Mouse (Mus musculus) midbrain, embryonic 16.5 days (tissue): ENCODE measurements around the gene Pmepa1. TPM values are rescaled to one million over a fixed set of nuclear protein-coding genes. Genes with fewer than 3 reads are reported as not detected.

ENCODE experiments used
- ATAC-seq: fragments of 200-750 bp; cut with Nextera tagmentation; 2 replicates; pipeline ENCODE4 v1.8.0; 2017; ENCODE audit warnings: moderate TSS enrichment
- H3K27ac ChIP-seq: fragments of 300-500 bp; sonication (generic); 2 replicates; pipeline ENCODE4 v1.5.1; 2014; ENCODE audit warnings: mild to moderate bottlenecking, low read length, mixed read lengths
- H3K27me3 ChIP-seq: fragments of 300-500 bp; sonication (generic); 2 replicates; pipeline ENCODE4 v1.6.1; 2014; ENCODE audit warnings: low read depth, low read length, mixed read lengths; ENCODE audit not compliant: control insufficient read depth, insufficient read depth
- H3K36me3 ChIP-seq: fragments of 300-500 bp; sonication (generic); 2 replicates; pipeline ENCODE4 v1.6.1; 2014; ENCODE audit warnings: mild to moderate bottlenecking, low read length, moderate library complexity, mixed read lengths; ENCODE audit not compliant: control insufficient read depth, insufficient read depth
- H3K4me1 ChIP-seq: fragments of 300-500 bp; sonication (generic); 2 replicates; pipeline ENCODE4 v1.6.1; 2014; ENCODE audit warnings: mild to moderate bottlenecking, low read length, mixed read lengths; ENCODE audit not compliant: control insufficient read depth, insufficient read depth
- H3K4me2 ChIP-seq: fragments of 300-500 bp; sonication (generic); 2 replicates; pipeline ENCODE4 v1.6.1; 2014; ENCODE audit warnings: mild to moderate bottlenecking, low read length, mixed read lengths
- H3K4me3 ChIP-seq: fragments of 300-500 bp; sonication (generic); 2 replicates; pipeline ENCODE4 v1.5.1; 2014; ENCODE audit warnings: low read depth, mild to moderate bottlenecking, low read length, moderate library complexity, mixed read lengths
- H3K9ac ChIP-seq: fragments of 300-500 bp; sonication (generic); 2 replicates; pipeline ENCODE4 v1.6.1; 2014; ENCODE audit warnings: low read depth, low read length, mixed read lengths
- H3K9me3 ChIP-seq: fragments of 300-500 bp; sonication (generic); replicated peaks from 2 replicates; pipeline ENCODE4 v1.6.1; 2014; ENCODE audit warnings: mild to moderate bottlenecking, low read length, mixed read lengths; ENCODE audit not compliant: control insufficient read depth, poor library complexity, severe bottlenecking
- WGBS: fragments of 180-500 bp; shearing (Covaris S2); extraction: QIAGEN DNeasy Blood & Tissue Kit; methylation state at CpG from one replicate; pipeline ENCODE4 v1.1.7; 2014; 5-methylcytosine and 5-hydroxymethylcytosine counted together
- polyA plus RNA-seq: library from polyadenylated mRNA; unstranded; fragments of >200 nt; fragmentation: Nextera tagmentation; extraction: Ambion mirVana; gene quantifications from 2 replicates; pipeline ENCODE4 v1.2.1, GENCODE M21; 2015

The Pmepa1 gene
- polyA plus RNA-seq: 3.4 and 4.5 TPM in 2 replicates

DNA sequence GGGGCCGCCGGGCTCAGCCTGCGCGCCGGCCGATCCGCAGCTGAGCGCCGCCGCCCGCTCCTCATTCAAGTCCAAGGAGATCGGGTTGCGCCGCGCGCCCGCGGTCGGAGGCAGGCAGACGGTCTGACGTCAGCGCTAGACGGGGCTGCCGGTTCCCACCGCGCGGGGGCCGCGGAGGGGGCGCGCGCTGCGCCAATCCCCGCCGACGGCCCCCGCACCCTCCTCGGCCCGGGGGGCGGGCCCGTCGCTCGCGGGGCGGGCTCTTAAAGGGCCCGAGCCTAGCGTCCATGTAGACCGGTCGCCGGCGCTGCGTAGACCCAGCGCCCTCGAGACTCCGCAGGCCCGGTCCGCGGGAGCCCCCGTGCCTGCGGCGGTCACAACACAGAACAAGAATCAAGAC lies at the start of gene Pmepa1:
TSS of gene Pmepa1 (minus strand) at position 125 of the 400 bp plus-strand sequence.
- Histone ChIP-seq H3K4me1 (peaks cover 32% of the 10 kb centered on the region), H3K4me3 (peak within 1 kb of the TSS; percentile 97), H3K27ac (peak within 1 kb of the TSS; percentile 84), H3K36me3 (no peaks in the 10 kb centered on the region), H3K9me3 (no peaks in the 10 kb centered on the region), H3K9ac (peak within 1 kb of the TSS; percentile 97), H3K4me2 (peak within 1 kb of the TSS; percentile 87), H3K27me3 (no peaks in the 10 kb centered on the region)
- ATAC-seq: peak; percentile 94
- WGBS: under 1% methylated on average over 58 of the region's 61 CpGs

DNA sequence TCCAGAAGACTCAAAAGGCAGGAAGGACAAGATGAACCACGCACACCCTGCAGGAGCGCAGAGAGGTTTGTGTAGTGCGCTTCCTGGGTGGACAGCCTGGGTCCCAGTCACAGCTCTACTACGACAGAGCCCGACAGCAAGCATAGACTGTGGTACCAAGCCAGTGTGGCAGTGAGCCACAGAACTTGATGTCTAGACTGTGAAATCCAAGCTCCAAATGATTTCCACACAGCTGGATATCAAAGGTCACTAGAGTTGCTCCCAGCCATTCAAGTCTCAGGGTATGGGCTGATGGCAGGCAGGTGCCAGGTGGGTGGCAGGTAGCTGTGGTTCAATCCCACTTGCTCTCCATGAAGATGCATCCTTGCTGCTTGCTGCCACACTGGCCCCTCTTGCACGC lies 45.4 kb upstream of the Pmepa1 start:
- Histone ChIP-seq H3K27ac (no peak overlapping the region), H3K27me3 (no peaks in the 10 kb centered on the region), H3K9ac (no peak overlapping the region), H3K9me3 (no peaks in the 10 kb centered on the region), H3K4me2 (no peak overlapping the region), H3K4me1 (no peaks in the 10 kb centered on the region), H3K4me3 (no peak overlapping the region), H3K36me3 (no peaks in the 10 kb centered on the region)
- 89% methylated on average over 6 of the region's 6 CpGs for WGBS
- ATAC-seq: no peak

DNA sequence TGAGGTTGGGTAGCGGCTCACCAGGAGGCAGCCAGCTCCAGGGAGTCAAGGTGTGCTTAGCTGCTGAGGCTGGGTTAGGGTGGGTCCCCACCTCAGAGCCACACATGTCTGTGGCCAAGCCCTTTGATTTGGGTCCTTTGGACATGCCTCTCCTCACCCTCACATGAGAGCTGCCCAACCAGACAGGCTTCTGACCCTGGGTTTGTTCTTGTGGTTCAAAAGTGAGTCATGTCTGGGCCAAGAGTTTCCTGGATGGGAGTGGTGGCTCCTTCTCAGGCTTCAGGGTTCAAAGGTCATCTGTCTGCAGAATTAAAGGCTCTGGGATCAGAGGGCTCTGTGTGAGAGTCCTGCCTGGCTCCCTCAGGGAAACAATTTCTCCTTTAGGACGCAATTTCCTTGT lies 44.9 kb upstream of the Pmepa1 start:
- H3K4me2 ChIP-seq: no peak overlapping the region
- H3K4me3 ChIP-seq: no peak overlapping the region
- no peaks in the 10 kb centered on the region for H3K27me3 ChIP-seq
- no peaks in the 10 kb centered on the region for H3K36me3 ChIP-seq
- no peak overlapping the region for H3K27ac ChIP-seq
- H3K4me1 ChIP-seq: no peaks in the 10 kb centered on the region
- H3K9ac ChIP-seq: no peak overlapping the region
- 84% methylated on average over 2 of the region's 2 CpGs for WGBS
- ATAC-seq: no peak
- no peaks in the 10 kb centered on the region for H3K9me3 ChIP-seq

- no peaks in the 10 kb centered on the region for H3K9me3 ChIP-seq
- no peaks in the 10 kb centered on the region for H3K27me3 ChIP-seq
- no peak overlapping the region for H3K9ac ChIP-seq
- no peaks in the 10 kb centered on the region for H3K36me3 ChIP-seq
- no peak for ATAC-seq
- no peak overlapping the region for H3K4me3 ChIP-seq
- H3K27ac ChIP-seq: no peak overlapping the region
- no peaks in the 10 kb centered on the region for H3K4me1 ChIP-seq
- 80% methylated on average over 1 of the region's 1 CpGs for WGBS
- H3K4me2 ChIP-seq: no peak overlapping the region
Measured at GRCm38 (mm10) chr2:173314291-173314690, 38.0 kb upstream of the Pmepa1 start.

GRCm38 (mm10) chr2:173308486-173308885 lies 32.2 kb upstream of the Pmepa1 start:
- H3K4me2 ChIP-seq: no peak overlapping the region
- H3K36me3 ChIP-seq: no peaks in the 10 kb centered on the region
- ATAC-seq: no peak
- no peak overlapping the region for H3K27ac ChIP-seq
- 96% methylated on average over 10 of the region's 10 CpGs for WGBS
- no peak overlapping the region for H3K9ac ChIP-seq
- H3K4me3 ChIP-seq: no peak overlapping the region
- no peaks in the 10 kb centered on the region for H3K27me3 ChIP-seq
- H3K4me1 ChIP-seq: peaks cover 18% of the 10 kb centered on the region
- H3K9me3 ChIP-seq: no peaks in the 10 kb centered on the region

GRCm38 (mm10) chr2:173307984-173308383 lies 31.7 kb upstream of the Pmepa1 start:
- Histone ChIP-seq H3K9me3 (no peaks in the 10 kb centered on the region), H3K4me3 (no peak overlapping the region), H3K27ac (peak overlapping the region; percentile 66; the same call in 1 of the 2 replicates), H3K27me3 (no peaks in the 10 kb centered on the region), H3K36me3 (no peaks in the 10 kb centered on the region), H3K9ac (no peak overlapping the region), H3K4me2 (peak overlapping the region; percentile 48), H3K4me1 (peaks cover 18% of the 10 kb centered on the region)
- peak; percentile 37 for ATAC-seq
- WGBS: 3% methylated on average over 4 of the region's 4 CpGs

GRCm38 (mm10) chr2:173307561-173307960 lies 31.2 kb upstream of the Pmepa1 start:
- peak overlapping the region; percentile 48 for H3K4me2 ChIP-seq
- no peak overlapping the region for H3K27ac ChIP-seq
- ATAC-seq: peak; percentile 83
- no peak overlapping the region for H3K4me3 ChIP-seq
- H3K27me3 ChIP-seq: no peaks in the 10 kb centered on the region
- 0% methylated on average over 15 of the region's 18 CpGs for WGBS
- no peak overlapping the region for H3K9ac ChIP-seq
- H3K9me3 ChIP-seq: no peaks in the 10 kb centered on the region
- H3K4me1 ChIP-seq: peaks cover 18% of the 10 kb centered on the region
- H3K36me3 ChIP-seq: no peaks in the 10 kb centered on the region

- Histone ChIP-seq H3K4me1 (peaks cover 18% of the 10 kb centered on the region), H3K9me3 (no peaks in the 10 kb centered on the region), H3K36me3 (no peaks in the 10 kb centered on the region), H3K9ac (no peak overlapping the region), H3K4me3 (no peak overlapping the region), H3K27me3 (no peaks in the 10 kb centered on the region), H3K4me2 (peak overlapping the region; percentile 48), H3K27ac (peak overlapping the region; percentile 53; the same call in 1 of the 2 replicates)
- 35% methylated on average over 9 of the region's 11 CpGs for WGBS
- ATAC-seq: peak; percentile 87
Measured at GRCm38 (mm10) chr2:173306734-173307525, 30.6 kb upstream of the Pmepa1 start.

DNA sequence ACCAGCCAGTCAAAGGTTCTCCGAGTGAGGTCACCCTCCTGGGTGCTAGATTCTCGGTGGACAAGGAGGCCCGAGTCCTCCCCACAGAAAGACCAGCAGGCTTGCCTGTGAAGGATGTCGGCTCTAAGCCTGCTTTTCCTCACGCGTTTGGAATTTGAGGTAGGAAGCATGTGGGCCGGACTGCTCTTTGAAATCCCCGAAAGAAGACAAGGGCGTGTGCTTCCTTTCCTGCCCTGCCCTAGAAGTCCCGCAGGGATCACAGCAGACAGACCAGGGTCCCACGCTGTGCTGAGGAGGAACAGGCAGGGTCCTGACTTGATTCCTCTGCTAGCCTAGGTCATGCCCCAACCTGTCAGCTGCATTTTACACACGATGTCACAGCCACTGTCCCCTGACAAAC lies 28.7 kb upstream of the Pmepa1 start:
- H3K9me3 ChIP-seq: no peaks in the 10 kb centered on the region
- 50% methylated on average over 12 of the region's 12 CpGs for WGBS
- no peak overlapping the region for H3K4me3 ChIP-seq
- H3K36me3 ChIP-seq: no peaks in the 10 kb centered on the region
- no peak overlapping the region for H3K27ac ChIP-seq
- H3K9ac ChIP-seq: no peak overlapping the region
- H3K27me3 ChIP-seq: no peaks in the 10 kb centered on the region
- H3K4me2 ChIP-seq: no peak overlapping the region
- peaks cover 18% of the 10 kb centered on the region for H3K4me1 ChIP-seq
- no peak for ATAC-seq
